Mouse (Mus musculus) embryonic fibroblast, embryonic 13.5 days (primary cell): ENCODE data around the gene Gm45902.

Experiments used
- CTCF ChIP-seq: IDR thresholded peaks from 2 replicates; pipeline ENCODE4 v1.5.1; 2011; ENCODE audit warnings: mild to moderate bottlenecking, control low read depth, low read length, moderate library complexity, borderline replicate concordance; ENCODE audit not compliant: insufficient read depth
- POLR2A ChIP-seq: IDR thresholded peaks from 2 replicates; pipeline ENCODE4 v1.6.1; 2011; ENCODE audit warnings: low read depth, mild to moderate bottlenecking, control low read depth, low read length, moderate library complexity

DNA sequence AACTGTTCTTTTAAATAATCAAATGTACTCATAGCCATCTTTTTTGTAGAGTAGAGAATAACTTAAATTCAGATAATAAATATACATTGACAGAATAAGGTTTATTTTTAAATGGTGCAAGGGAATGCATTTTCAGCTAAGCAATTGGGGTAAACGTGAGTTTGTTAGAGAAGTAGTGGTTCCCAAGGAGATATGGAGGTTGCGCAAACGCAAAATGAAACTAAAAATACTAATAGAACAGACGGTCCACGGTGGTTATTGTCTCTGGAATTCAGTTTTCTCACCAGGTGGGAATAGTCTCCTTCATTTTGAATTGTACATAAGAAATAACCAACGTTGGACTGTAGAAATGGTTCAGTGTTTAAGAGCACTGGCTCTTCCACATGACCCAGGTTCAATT lies 13.7 kb upstream of the Gm45902 start:
- no peak for TF ChIP-seq POLR2A
- no peak for TF ChIP-seq CTCF
